Mouse (Mus musculus) cerebellum, adult 2 months (tissue): ENCODE data around the gene Ift80.

Experiments
- CTCF ChIP-seq: fragments of 200-500 bp; IDR thresholded peaks from 2 replicates; pipeline ENCODE4 v1.5.1; 2011; ENCODE audit warnings: low read depth, mild to moderate bottlenecking, control low read depth, low read length, moderate library complexity, borderline replicate concordance; ENCODE audit not compliant: insufficient read depth
- POLR2A ChIP-seq: fragments of 200-500 bp; IDR thresholded peaks from 2 replicates; pipeline ENCODE4 v1.6.1; 2011; ENCODE audit warnings: low read length, control low read depth, borderline replicate concordance; ENCODE audit not compliant: insufficient read depth

DNA sequence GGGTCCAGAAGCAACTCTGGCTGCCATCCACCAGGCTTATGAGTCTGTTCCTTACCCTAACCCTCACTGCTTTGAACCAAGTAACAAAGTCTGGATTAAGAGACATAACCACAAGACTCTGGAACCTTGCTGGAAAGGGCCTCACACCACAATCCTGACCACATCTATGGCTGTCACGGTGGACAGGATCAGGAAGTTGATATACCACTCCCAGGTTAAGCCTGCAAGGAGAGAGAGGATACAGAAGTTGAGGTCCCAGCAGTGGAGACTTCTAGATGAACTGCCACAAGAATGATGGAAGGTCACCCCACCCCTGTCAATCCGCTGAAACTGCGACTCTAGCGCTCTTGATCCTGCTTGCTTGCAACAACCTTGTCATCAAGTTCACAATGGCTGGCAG, 26.7 kb downstream of the Ift80 start:
- TF ChIP-seq CTCF (no peak), POLR2A (no peak)
